Mouse (Mus musculus) natural killer cell, adult 2 months (primary cell): ENCODE data around the gene Ubc.

Source experiments
- DNase-seq, 2 experiments: peaks; one replicate each; pipeline ENCODE4 v3.0.0; 2022; ENCODE audit warnings: low spot score in 2 of 2

The Ubc gene

DNA sequence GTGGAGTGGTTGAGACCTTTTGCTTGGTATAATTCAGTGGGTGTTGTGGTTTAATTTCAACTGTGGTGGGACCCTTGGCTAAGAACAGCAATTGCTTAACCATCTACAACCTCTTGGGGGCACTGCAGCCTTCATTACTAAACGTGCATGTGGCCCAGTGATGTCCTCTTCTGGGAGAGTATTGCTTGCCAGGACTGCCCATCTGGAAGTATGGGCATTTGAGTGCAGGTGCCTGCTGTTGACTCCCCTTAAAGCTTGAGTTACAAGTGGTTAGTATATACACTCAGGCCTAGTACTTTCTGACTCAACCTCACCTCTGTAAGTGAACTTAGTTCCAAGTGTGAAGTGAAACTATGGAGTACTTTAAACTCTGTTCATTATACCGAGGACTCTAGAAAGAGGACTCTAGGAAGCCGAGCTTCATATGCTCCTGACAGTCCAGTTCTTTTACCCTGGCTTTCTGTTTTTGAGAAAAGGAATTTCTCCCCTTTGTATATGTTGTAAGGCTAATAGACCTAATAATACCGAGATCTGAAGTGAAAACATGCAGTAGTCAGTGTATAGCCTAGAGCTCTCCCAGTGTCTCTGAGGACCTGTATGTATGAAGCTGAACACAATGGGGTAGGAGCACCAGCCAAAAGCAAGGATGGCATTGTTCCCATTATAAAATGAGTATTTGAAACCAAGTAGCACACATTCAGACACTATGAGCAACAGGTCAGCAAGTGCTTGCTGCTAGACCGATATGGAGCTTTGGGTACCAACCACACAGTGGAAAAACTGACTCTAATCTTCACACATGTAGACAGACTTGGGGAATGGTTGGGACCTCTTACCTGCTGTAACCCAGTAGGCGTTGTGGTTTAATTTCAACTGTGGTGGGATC, 7.1 kb downstream of the Ubc start:
- peak; percentile 40 to 48 for DNase-seq

DNA sequence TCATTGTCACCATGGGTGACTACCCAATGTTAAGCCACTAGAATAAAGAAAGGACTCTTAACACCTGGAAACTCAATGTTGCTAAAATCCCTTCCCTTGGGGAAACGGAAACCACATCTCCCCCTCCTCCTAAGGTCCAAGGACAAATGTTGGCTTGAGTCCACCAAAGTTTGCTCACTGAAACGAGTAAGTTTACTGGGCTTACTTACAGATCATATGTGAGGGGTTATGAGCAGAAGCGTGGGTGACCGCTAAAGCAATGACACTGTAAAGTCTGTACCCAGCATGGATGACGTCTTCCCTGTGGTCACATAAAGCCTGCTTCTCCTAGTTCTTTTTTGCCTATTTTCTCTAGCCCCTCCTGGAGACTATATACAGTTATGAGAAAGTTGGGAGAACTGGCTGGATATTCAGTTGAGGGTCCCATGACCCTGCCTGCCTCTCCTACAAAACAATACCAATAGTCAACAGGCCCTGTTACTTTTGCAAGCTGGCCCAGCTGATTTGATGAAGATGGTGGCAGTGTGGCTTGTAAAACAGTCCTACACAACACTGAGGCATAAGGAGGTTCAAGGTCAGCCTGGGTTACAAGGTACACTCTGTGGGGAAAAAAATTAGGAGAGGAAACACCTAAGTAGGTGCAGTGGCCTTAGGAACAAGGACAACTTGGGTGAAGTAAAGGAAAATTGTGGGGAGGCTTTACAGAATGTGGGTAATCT, 7.9 kb downstream of the Ubc start:
- no peak for DNase-seq

DNA sequence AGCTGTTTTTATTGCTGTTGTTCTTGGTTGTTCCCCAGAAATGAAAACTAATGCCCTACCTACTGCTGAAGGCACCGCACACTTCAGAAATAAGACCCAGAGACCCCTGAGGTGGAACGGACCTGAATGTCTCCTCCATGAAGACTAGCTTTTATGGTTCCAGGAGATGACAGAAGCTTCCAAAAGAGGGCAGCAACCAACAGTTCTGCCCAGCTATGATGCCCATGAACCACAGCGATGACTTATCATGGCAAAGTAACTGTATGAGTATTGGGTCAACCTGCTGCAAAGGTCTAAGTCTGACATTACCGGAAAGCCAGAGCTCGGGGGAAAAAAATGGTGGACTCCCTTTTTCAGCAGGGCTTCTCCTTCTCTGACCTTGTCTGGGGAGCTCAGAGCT, 11.1 kb downstream of the Ubc start:
- DNase-seq: no peak

- DNase-seq: peak in 1 of 2 experiments; percentile 21
Measured at GRCm38 (mm10) chr5:125377214-125377613, 12.8 kb downstream of the Ubc start.

DNA sequence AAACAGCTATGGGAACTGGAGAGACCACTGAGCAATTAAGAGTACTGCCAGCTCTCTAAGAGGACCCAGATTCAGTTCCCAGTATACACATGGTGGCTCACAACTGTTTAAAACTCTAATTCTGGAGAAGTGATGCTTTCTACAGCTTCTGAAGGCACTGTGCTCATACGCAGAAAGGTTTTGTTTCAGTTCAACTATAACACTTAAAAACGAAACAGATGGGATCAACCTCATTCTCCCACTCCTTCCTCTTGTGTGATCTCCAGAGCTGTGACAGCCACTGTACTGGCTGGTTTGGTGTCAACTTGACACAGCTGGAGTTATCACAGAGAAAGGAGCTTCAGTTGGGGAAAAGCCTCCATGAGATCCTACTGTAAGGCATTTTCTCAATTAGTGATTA, 14.1 kb downstream of the Ubc start:
- DNase-seq: no peak

- no peak for DNase-seq
Measured at GRCm38 (mm10) chr5:125372027-125372426, 18.0 kb downstream of the Ubc start.

- no peak for DNase-seq
Measured at GRCm38 (mm10) chr5:125370950-125371693, 18.9 kb downstream of the Ubc start.

GRCm38 (mm10) chr5:125368568-125368967, 21.4 kb downstream of the Ubc start:
- DNase-seq: peak; percentile 46 to 71

GRCm38 (mm10) chr5:125368156-125368555, 21.8 kb downstream of the Ubc start:
- no peak for DNase-seq

DNA sequence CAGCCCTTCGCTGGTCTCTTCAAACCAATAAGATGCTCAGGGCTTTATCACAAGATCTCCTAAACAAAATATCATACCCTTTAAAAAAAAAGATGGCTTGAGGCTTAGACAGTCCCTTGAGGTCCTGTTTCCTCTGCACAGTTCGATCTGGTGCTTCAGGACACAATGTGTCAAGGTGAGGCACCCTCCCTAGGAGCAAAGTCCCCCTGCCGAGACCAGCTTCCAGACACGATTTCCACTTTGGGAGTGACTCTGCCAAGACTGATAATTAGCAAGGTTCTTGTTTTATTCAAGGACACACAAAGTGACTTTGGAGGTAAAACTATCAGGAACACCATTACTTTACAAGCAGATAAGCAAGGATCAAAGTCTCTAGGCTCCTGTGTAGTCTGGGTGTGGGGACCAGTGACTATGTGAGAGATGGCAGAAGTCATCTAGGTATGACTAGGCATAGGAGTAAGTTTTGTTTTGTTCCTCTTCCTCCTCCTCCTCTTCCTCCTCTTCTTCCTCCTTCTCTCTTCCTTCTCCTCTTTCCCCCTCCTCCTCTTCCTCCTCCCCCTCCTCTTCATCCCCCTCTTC, 25.1 kb downstream of the Ubc start:
- DNase-seq: no peak

- DNase-seq: no peak
Measured at GRCm38 (mm10) chr5:125363894-125364293, 26.1 kb downstream of the Ubc start.

DNA sequence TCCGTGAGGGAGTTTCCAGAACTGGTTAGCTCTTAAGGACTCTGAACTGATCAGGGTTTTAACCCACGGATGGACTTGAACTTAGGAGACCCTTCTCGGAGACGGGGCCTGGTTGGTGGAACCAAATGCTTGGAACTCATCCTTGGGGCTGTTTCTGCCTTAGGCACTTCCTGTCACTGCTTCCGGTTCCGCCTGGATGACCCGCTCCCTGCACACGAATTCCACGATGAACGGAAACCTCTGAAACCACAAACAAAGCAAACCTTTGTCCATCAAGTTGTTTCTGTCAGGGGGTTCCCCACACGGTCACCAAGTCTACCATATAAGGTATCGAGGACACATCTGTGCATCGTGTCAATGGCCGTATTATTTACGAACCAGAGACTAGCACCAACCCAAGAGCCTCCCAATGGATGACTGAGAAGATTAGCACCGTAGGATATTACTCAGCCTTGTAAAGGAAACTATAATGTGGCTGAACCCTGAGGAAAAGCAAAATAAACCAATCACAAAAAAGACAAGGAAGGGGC, 29.0 kb downstream of the Ubc start:
- DNase-seq: no peak

- no peak for DNase-seq
Measured at GRCm38 (mm10) chr5:125360566-125360965, 29.4 kb downstream of the Ubc start.

DNA sequence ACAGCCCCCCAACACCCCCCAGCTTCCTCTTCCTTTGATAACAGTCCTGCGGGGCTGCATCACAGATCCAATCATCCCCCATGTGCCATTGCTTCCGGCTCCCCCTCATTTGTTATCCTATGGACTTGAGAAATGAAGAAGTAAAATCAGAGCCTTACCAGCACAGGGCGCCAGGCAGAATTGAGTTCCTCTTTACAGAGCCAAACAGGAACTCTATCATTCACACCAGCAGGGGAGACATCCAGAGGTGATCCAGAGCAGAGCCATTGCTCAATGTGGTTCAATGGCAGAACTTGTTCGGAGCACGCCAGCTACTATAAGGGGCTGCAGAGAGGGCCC, 31.8 kb downstream of the Ubc start:
- peak in 1 of 2 experiments; percentile 35 for DNase-seq

DNA sequence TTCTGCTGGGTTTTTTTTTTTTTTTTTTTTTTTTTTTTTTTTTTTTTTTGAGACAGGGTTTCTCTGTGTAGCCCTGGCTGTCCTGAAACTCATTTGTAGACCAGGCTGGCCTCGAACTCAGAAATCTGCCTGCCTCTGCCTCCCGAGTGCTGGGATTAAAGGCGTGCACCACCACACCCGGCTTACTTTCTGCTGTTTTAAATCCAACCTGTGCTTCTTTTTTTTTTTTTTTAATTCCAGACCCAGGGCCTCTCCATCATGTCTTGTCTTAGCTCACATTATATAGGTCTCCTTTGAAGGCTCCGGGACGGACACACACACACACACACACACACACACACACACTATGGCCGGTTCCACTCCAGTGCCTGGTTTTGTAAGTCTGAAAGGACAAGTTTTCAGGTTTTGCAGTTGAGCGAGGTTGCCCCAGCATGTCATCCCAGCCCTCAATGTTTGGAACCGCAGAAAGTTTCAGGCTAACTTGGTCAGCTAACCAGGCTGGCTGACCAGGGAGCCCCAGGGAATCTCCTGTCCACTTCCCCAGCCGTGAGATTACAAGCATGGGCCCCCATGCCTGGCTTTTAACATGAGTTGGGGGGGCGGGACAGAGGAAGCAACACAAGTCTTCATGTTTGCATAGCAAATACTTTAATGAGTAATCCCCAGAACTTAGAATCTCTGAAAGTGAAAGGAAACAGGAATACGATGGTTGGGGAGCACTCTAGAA, 32.3 kb downstream of the Ubc start:
- no peak for DNase-seq

GRCm38 (mm10) chr5:125355650-125356049, 34.4 kb downstream of the Ubc start:
- DNase-seq: no peak

DNA sequence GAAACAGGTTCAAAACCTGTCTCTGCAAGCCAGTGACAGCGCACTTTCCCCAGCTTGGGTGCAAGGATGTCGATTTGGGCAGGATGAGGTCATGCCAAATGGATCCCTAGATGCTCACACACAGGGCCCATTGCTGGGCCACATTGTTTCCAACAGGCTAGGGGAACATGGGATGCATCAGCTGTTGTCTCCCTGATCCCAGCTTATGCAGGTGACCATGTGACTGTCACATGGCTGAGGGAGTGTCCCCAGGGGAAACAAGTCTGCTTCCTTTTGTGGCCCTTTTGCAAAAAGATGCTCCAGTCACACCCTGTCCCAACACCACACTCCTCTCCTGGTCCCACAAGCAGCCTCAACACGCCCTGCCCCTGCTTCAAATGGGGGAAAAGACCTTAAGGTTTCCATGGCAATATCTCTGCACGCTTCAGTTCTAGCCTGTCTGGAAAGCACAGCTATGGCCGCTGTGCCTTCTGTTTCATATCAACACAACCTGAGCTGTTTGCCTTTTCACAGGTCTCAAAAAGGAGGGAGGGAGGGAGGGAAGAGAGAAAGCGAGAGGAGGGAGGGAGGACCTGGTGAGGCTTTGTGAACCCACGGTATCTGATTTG, 35.0 kb downstream of the Ubc start:
- DNase-seq: no peak

GRCm38 (mm10) chr5:125352781-125353294, 37.2 kb downstream of the Ubc start:
- no peak for DNase-seq

GRCm38 (mm10) chr5:125351939-125352338, 38.1 kb downstream of the Ubc start:
- peak in 1 of 2 experiments; percentile 17 for DNase-seq

DNA sequence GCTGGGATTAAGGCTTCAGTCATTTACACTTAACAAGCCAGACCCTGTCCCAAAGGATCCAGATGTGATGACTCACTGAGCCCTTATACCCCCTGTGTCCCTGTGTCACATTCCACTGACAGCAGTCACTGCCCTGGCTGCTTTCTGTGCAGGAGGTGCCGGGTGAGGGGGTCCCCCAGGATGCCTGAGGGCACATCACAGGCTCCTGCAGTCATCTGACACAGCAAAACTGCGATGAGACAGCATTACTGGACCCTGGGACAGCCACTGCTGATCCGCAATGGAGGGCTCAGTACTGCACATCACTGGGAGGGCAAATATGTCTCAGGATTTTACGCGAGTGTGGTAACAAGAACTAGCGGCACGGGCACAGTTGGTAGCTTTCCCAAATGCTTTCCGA, 38.9 kb downstream of the Ubc start:
- no peak for DNase-seq
